Mouse (Mus musculus): ENCODE results near the gene Wscd2. TPM values are rescaled to one million over a fixed set of nuclear protein-coding genes. Genes with fewer than 3 reads are reported as not detected.

Wscd2 gene
- total and polyA plus RNA-seq, 3 experiments, result not detected

DNA sequence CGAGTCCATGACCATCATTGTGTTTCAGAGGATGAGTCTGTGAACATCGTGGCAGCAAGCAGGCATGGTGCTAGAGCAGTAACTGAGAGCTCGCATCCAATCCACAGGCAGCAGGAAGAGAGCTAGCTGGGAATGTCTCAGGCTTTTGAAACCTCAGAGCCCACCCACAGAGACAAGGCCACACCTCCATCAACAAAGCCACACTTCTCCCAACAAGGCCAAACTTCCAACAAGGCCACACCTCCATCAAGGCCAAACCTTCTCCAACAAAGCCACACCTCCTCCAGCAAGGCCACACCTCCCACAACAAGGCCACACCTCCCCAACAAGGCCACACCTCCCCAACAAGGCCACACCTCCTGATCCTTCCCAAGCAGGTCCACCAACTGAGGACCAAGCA is 40.8 kb upstream of the Wscd2 start:
- H3K27ac ChIP-seq (ENCODE audit: control insufficient read depth, low read depth, low read length), result no peak overlapping the region
- H3K79me2 ChIP-seq (ENCODE audit: control insufficient read depth, insufficient read depth, low read length, poor library complexity), result no peaks in the 10 kb centered on the region
- no peaks in the 10 kb centered on the region for H3K9me3 ChIP-seq (replicated peaks; ENCODE audit: insufficient read depth, low read length)
- DNase-seq (ENCODE audit: low read depth, low spot score), result no peak
- H3K4me3 ChIP-seq (ENCODE audit: control insufficient read depth in 1 of 2, insufficient read depth in 1 of 2, low read depth in 2 of 2, low read length in 2 of 2), result no peak overlapping the region
- H3K36me3 ChIP-seq (ENCODE audit: control insufficient read depth in 1 of 2, insufficient read depth in 2 of 2, low read length in 2 of 2), result no peaks in the 10 kb centered on the region
- TF ChIP-seq HCFC1 (IDR thresholded peaks at IDR 0.05; ENCODE audit: low read depth, low read length) (no peak), MXI1 (IDR thresholded peaks at IDR 0.05; ENCODE audit: low read depth, low read length) (no peak), CTCF (IDR thresholded peaks at IDR 0.05 in 2 of 3, conservative IDR thresholded peaks at IDR 0.05 in 1 of 3; ENCODE audit: control insufficient read depth in 1 of 3, insufficient read depth in 1 of 3, low read depth in 2 of 3, low read length in 3 of 3, poor library complexity in 1 of 3, severe bottlenecking in 1 of 3) (no peak), ZNF384 (IDR thresholded peaks at IDR 0.05; ENCODE audit: low read depth, low read length) (no peak), TCF12 (IDR thresholded peaks at IDR 0.05; ENCODE audit: low read depth, low read length) (no peak), CHD1 (IDR thresholded peaks at IDR 0.05; ENCODE audit: low read depth, low read length) (no peak), ZKSCAN1 (IDR thresholded peaks at IDR 0.05; ENCODE audit: low read depth, low read length) (no peak), USF2 (IDR thresholded peaks at IDR 0.05; ENCODE audit: borderline replicate concordance in 1 of 2, insufficient read depth in 1 of 2, low read depth in 1 of 2, low read length in 2 of 2) (no peak), MYC (IDR thresholded peaks at IDR 0.05; ENCODE audit: low read depth, low read length) (no peak), NELFE (IDR thresholded peaks at IDR 0.05; ENCODE audit: low read depth, low read length) (no peak), ZC3H11A (IDR thresholded peaks at IDR 0.05; ENCODE audit: low read depth, low read length) (no peak), MAFK (IDR thresholded peaks at IDR 0.05; ENCODE audit: borderline replicate concordance, low read depth, low read length) (no peak), GABPA (IDR thresholded peaks at IDR 0.05; ENCODE audit: low read depth, low read length) (no peak), ETS1 (IDR thresholded peaks at IDR 0.05; ENCODE audit: low read depth, low read length) (no peak), POLR2AphosphoS2 (IDR thresholded peaks at IDR 0.05; ENCODE audit: low read length) (no peak), RCOR1 (IDR thresholded peaks at IDR 0.05; ENCODE audit: low read depth, low read length) (no peak)
- H3K27me3 ChIP-seq (ENCODE audit: control insufficient read depth in 1 of 2, insufficient read depth in 2 of 2, low read length in 2 of 2), result no peaks in the 10 kb centered on the region
- H3K9ac ChIP-seq (ENCODE audit: control insufficient read depth, low read depth, low read length, poor library complexity, severe bottlenecking), result no peak overlapping the region
- no peaks in the 10 kb centered on the region for H3K4me1 ChIP-seq (ENCODE audit: control insufficient read depth in 1 of 2, insufficient read depth in 2 of 2, low read length in 2 of 2)

DNA sequence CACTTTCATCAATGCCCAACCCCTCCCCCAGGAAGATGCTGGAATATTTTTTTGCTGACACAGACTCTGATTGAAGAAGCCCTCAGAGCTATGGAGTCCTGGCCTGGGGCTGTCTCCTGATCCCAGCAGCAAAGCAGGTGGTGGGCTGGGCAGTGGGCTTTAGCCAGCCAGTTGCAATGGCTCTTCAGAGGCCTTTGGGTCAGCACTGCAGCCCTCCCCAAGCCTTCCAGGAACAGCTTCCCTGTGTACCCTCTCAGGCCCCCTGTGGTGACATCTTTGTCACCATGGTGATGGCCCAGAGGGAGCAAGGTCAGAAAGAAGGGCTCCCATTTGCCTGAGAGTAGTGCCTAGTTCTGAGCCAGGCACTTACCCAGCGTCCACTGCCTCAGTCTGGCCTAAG is 37.4 kb upstream of the Wscd2 start:
- H3K9me3 ChIP-seq (replicated peaks; ENCODE audit: insufficient read depth, low read length), result no peaks in the 10 kb centered on the region
- no peak for DNase-seq (ENCODE audit: low read depth, low spot score)
- H3K27ac ChIP-seq (ENCODE audit: control insufficient read depth, low read depth, low read length), result no peak overlapping the region
- no peaks in the 10 kb centered on the region for H3K79me2 ChIP-seq (ENCODE audit: control insufficient read depth, insufficient read depth, low read length, poor library complexity)
- H3K4me1 ChIP-seq (ENCODE audit: control insufficient read depth in 1 of 2, insufficient read depth in 2 of 2, low read length in 2 of 2), result no peaks in the 10 kb centered on the region
- no peaks in the 10 kb centered on the region for H3K36me3 ChIP-seq (ENCODE audit: control insufficient read depth in 1 of 2, insufficient read depth in 2 of 2, low read length in 2 of 2)
- H3K4me3 ChIP-seq (ENCODE audit: control insufficient read depth in 1 of 2, insufficient read depth in 1 of 2, low read depth in 2 of 2, low read length in 2 of 2), result no peak overlapping the region
- no peak for TF ChIP-seq SIN3A (IDR thresholded peaks at IDR 0.05; ENCODE audit: low read length)
- no peak for TF ChIP-seq RAD21 (IDR thresholded peaks at IDR 0.05; ENCODE audit: low read depth, low read length)
- no peak for TF ChIP-seq NRF1 (IDR thresholded peaks at IDR 0.05; ENCODE audit: insufficient read depth, low read depth, low read length, poor library complexity, severe bottlenecking)
- H3K9ac ChIP-seq (ENCODE audit: control insufficient read depth, low read depth, low read length, poor library complexity, severe bottlenecking), result no peak overlapping the region
- H3K27me3 ChIP-seq (ENCODE audit: control insufficient read depth in 1 of 2, insufficient read depth in 2 of 2, low read length in 2 of 2), result no peaks in the 10 kb centered on the region
